Mouse (Mus musculus): ENCODE data around the gene Sirt1.
A peak's percentile ranks its signal among the peaks of the same experiment; 100 is the strongest.
"Not testable (repeated sequence)": the region's sequence is repeated elsewhere in the genome, so short reads cannot be mapped to it uniquely, and the experiment has no call there.

The Sirt1 gene

DNA sequence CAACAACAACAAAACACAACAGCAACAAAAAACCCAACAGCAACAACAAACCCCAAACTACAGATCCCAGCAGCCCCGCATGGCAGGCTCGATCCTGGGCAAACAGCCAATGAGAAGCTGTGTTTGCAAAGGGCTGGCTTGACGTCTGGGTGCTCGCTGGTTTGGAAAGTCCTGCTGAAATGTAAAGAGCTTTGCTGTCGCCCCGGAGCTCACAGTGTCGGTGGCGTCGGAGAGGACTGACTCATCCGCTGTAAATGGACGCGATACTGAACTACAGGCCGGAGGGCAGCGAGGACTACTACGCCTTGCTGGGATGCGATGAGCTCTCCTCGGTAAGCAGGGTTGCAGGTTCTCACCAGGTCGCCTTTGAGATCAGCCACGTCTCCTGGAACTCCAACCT lies 4.9 kb upstream of the Sirt1 start:
- DNase-seq = peak; percentile 91

DNA sequence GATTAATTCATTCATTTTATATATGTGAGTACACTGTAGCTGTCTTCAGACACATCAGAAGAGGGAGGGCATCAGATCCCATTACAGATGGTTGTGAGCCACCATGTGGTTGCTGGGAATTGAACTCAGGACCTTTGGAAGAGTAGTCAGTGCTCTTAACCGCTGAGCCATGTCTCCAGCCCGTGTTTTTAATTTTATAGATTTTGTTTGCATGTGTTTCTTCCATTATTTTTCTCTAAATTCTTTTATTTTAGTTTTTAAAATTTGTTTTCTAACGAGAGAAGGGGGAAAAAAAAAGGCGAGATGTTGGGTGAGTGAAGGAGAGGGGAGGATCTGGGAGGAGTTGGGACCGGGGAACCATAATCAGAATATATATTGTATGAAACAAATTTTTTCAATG lies 4.4 kb upstream of the Sirt1 start:
- DNase-seq = not testable (repeated sequence)

DNA sequence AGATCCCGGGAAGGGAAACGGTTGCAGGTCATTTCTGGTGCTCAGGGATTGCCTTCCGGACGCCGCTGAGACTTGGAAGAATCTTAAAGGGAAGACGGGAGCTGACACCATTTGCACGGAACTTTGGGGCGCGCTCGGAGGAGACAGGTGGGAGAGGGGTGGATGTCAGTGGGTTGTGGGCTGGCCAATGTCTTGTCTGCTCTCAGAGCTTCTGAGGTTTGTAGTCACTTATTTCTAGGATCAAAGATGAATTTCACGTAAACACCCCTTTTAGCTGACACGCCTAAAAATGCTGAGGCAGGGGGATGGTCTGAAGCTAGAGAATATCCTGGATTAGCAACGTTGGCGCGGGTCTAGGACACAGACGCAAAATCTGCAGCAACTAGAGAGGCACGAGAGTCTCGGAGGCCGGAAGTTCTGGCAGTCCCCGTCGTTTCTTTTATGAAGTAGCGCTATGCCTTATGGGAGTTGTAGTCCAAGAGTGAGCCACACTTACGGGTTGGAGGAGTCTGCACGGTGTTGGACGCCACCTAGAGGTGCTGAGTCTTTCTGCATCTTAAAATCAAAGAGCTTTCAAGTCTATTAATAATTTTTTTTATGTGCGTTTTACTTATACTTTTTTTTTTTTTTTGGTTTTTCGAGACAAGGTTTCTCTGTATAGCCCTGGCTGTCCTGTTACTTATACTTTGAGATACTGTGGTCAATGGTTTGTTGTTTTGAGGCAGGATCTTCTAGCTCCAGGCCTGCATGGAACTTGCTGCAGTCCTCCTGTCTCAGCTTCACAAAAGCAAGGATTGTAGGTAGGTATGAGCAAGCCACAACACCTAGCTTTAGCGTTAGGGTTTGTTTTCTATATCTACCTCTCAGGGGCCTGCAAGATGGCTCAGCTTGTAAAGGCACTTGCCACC lies 1.1 kb upstream of the Sirt1 start, which contains the start of gene Dnajc12:
TSS of gene Dnajc12 (plus strand) at position 72 of the 908 bp plus-strand sequence.
- peak; percentile 89 for DNase-seq

DNA sequence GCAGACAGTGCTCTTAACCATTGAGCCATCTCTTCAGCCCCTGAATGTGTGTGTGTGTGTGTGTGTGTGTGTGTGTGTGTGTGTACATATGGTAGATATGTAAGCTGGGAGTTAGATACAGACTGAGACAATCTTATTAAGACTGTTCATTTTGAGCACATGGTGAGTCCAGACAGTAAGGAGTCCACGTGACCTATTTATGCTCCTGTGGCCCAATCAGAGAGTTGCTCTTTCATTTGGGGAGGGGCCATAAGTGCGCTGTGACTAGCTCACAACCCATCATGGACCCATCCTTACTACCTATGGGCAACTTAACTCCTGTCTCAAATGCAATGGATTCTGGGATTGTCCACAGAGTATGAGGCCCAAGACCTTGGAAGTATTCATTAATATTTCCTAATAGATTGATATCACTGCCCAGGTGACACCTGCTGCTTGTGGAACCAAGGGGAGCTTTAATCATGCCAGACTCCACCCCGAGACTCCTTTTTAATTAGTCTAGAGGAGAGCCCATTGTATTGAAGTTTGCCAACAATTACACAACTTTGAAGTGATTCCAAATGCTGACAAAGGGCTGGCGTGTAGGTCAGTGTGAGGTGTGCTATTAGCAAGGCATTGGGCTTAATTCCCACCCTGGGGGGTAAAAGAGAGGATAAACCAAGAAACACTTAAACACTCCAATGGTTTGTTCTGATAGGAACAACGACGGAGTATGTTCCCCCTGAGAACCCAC lies 2.4 kb downstream of the Sirt1 start:
- DNase-seq = no peak

DNA sequence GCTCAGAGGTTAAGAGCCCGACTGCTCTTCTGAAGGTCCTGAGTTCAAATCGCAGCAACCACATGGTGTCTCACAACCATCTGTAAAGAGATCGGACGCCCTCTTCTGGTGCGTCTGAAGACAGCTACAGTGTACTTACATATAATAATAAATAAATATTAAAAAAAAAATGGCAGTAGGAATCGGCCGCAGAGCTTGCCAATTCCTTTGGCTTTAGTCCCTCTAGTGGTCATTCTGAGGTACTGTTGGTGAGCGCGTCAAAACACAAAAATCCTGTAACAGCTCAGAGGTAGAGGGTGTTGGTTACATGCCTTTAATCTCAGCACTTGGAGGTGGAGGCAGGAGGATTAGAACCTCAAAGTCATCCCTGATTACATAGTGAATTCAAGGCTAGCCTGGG lies 4.0 kb downstream of the Sirt1 start:
- DNase-seq = peak; percentile 66

DNA sequence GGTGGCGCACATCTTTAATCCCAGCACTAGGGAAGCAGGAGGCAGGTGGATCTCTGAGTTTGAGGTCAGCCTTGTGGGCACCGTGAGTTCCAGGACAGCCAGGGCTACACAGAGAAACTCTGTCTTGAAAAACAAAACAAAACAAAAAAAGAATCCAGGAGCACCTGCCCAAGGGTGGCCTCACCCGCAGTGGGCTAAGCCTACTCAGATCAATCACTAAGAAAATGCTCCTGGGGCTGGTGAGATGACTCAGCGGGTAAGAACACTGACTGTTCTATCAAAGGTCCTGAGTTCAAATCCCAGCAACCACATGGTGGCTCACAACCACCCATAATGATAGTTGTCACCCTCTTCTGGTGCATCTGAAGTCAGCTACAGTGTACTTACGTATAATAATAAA lies 5.2 kb downstream of the Sirt1 start:
- DNase-seq = no peak

DNA sequence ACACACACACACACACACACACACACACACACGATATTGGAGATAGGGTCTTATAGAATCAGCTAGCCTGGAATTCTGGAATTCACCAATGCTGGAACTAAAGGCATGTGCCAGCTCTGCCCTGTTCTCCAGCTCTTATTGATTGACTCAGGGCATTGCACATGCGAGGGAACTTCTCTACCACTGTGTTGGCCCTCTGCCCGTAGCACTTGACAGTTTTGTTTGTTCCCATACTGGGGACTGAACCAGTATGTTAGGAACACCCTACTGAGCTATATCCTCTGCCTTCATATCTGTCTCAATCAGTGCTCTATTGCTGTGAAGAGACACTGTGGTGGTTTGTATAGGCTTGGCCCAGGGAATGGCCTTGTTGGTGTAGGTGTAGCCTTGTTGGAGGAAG lies 13.5 kb downstream of the Sirt1 start:
- DNase-seq = no peak

DNA sequence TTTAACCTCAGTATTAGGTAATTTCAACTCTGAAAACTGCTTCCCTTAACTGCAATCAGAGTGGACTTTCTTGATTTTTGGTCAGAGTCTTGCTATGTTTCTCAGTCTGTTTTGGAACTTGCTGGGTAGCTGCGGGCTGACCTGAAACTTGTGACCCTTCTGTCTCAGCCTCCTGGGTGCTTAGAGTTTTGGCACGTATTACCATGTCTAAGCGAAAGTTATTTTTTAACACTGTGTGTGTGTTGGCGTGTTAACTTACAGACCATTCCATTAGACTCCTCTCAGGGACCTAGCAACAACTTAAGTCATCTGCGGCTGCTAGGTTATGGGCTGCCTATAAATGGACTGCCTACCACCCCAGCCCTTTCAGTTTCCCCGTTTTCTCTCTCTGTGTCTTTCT lies 14.1 kb downstream of the Sirt1 start:
- no peak for DNase-seq

DNA sequence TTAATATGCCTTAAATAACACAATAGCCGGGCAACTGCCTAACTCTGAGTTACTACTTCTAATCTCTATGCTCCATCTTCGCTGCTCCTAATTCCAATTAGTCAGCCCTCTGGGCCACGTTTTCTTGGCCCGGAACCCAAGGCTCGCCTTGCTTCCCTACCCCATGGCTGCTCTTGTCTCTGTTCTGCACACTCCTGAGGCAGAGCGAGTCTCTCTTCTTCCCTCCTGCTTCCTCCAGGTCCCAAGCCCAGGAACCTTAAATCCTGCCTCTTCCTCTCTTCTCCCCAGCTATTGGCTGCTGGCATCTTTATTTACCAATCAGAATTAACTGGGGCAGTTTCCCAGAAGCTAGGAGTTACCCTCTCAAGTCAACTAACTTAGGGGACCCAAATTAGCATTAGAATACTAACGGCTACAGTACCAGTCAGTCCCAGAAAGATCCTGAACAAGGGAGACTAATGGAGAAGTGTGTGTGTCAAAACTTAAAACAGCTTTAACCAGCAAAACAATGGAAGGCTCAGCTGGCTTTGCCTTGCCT lies 15.5 kb downstream of the Sirt1 start:
- no peak for DNase-seq

DNA sequence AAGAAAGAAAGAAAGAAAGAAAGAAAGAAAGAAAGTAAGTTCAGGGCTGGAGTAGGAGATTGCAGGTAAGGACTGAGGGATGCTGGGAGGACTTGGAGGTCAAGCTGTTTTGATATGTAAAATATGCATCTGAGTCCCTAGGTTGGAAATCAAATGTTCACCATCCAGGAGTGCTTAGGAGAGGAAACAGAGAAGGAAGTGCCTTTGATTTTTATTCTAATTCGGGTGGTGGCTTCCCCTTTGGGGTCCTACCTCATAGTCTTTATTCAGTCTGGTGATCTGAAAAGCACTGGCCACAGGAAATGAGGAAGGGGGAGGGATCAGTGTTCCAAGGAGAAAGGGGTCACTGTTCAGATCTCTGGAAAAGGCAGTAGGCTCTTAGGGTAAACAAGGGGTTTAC lies 21.0 kb downstream of the Sirt1 start:
- DNase-seq = no peak

DNA sequence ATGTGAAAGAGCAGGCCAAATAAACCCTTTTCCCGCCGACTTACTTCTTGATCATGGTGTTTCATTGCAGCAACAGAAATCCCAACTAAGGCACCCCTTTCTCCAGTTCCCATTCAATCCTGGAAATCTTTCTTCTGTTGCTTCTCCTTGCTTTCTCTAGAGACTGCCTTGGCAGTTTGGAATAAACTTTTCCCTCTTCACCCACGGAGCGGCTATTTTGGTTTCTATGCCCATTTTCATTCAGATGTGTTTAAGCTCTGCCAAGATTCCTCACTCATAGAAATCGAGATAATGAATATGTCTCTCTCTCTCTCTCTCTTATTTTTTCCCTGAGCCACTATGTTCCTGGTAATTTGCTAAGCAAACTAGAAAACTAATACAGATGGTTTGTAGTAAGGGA lies 29.4 kb downstream of the Sirt1 start:
- no peak for DNase-seq

DNA sequence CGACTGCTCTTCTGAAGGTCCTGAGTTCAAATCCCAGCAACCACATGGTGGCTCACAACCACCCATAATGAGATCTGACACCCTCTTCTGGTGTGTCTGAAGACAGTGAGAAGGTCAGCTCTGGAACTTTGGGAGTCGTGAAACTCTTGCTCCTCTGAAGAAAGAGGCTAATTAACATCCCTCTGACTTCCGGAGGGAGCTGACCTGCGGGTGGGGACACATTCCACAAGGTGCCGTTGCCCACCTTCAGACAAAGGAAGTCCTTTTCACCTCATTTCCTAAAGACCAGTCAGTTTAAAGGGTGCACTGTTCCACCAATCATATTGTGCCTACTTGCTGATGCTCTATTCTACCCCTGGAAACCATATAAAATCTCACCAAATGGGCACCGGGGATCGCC lies 30.4 kb downstream of the Sirt1 start:
- not testable (repeated sequence) for DNase-seq

DNA sequence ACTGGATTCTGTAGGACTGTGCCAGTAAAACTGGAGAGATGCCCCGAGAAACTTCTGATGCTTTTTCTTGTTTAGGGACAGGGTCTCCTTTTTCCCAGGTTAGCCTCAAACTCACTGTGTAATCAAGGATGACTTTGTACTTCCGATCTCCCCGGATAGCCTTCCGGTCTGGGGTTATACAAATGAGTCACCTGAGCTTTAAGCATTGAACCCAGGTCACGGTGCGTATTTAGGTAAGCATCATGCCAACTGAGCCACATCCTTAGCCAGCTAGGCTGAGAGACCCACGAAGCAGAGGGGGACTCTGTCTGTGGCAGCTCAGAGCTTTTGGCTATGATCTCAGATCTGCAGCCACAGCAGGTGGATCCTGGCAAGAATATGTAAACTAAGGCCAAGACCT lies 30.8 kb downstream of the Sirt1 start:
- no peak for DNase-seq

DNA sequence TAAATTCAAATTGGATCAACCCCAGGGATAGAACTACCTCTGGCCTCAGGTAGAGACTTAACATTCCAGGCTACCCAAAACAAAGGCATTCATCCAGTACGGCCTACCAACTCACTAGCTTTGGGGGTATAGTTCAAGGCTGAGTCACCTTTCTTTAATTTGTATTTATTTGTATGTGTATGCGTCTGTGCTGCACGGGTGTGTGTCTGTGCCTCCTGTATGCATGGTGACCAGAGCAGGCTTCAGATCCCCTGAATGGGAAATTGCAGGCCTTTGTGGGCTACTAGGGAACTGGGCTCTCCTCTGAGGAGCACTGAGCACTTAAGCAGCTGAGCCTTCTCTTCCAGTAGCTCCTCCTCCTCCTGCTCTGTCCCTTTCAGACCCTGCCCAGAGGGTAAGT lies 33.2 kb downstream of the Sirt1 start:
- DNase-seq = no peak

DNA sequence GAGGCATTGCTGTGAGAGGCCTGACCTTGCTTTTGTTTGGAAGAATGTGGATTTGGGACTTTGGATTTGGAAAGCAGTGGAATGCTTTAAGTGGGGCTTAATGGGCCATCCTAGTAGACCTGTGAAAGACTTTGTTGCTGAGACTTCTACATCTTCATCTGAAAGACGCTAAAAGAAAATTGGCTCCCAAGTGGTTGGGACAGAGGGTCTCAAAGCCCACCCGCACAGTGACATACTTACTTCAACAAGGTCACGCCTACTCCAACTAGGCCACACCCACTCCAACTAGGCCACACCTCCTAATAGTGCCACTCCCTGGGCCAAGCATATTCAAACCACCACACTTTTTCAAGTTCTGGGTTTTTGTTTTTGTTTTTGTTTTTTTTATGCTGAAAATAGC lies 36.8 kb downstream of the Sirt1 start:
- no peak for DNase-seq

DNA sequence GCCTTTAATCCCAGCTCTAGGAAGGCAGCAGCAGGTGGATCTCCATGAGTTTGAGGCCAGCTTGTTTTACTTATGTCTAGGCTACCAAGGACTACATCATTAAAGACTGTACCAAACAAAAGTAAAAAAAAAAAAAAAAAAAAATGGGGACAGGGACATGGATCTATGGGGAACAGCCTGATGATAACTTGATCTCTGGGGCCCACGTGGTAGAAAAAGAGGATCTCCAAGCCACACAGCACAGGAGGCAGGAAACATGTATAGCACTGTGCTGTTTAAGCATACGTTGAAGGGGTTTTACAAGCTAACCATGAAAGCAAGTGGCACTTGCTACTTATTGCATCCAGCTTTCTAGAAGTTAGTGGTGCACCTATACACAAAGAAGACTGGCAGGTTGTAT lies 40.2 kb downstream of the Sirt1 start:
- DNase-seq = no peak

DNA sequence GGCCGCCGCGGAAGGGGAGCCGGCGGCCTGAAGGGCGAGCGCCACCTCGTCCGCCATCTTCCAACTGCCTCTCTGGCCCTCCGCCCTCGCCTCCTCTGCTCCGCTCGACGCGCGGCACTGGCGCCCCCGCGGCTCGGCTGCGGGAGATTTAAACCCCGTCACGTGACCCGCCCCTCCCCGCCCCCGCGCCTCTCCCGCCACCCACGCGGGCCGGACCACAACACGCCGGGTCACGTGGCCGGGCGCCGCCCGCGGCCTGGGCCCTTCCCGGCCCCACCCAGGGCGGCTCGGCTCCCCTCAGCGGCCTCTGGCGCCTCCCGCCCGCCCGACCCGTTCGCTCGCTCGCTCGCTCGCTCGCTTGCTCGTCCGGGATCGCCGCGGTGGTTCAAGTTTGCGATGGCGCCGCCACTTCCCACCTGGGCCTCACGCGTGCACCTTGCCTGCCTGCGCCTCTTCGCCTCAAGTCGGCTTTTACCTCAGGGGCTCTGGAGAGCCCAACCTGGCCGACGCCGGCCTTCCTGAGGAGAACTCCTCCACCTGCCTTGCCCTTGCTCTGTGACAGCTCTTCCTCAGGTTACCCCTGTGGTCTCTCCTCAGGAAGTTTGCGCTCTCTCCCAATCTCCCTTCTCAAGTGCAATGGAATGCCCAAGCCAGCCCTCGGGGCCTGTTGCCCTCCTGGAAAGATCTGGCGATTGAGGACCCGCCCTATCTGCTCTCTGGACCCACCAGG lies 42.4 kb downstream of the Sirt1 start:
- peak; percentile 96 for DNase-seq

DNA sequence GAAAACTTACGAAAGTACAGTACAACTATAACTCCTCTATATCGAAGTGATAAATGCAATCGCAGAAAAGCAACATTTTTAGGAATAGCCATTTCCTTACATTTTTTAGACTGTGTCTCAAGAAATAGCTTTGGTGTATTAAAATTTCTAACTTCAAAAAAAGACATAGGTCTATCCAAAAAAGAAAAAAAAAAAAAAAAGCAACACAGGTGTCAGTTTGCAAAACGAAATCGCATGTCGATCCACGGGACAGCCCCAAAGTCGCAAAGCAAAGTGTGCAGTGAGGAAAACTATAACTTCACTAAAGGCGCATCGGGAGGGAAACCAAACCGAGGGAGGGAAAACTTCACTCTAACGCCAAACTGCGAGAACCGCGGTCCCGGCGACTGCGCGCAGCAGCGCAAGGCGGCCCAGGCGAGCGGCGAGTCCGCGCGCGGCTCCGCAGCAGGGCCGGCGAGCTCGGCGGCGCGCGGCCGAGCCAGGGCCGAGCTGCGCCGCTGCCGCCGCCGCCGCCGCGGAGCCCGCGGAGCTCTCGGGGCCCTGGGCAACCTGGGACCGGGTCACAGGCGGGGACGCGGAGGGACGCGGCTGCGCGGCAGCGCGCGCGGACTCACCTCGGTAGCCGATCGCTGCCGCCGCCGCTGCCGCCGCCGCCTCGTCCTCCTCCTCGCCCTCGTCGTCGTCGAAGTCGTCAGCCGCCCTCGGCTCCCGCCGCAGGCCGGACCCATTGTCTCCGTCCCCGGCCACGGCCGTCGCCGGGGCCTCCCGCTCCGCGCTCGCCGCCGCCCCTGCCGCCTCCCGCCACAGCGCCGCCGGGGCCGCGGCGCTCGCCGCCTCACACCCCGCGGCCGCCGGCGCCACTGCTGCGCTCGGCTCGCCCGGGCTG lies 43.3 kb downstream of the Sirt1 start:
- DNase-seq = peak; percentile 78

DNA sequence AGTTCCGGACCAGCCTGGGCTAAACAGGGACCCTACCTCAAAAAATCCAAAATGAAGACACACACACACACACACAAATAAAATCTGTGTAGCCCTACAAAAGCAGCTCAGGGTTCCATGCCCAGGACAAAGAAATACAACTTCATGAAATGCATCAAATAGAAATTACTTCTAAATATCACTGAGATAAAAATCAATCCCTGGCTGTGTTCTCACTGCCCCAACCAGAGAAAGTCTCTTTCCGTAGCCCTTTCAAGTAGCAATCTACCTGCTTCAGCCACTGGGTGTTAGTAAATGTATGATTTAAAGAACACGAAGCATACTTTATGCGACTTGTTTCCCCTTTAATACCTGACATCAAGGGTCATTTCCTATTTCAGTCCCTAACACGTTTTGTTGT lies 44.2 kb downstream of the Sirt1 start:
- DNase-seq = no peak

DNA sequence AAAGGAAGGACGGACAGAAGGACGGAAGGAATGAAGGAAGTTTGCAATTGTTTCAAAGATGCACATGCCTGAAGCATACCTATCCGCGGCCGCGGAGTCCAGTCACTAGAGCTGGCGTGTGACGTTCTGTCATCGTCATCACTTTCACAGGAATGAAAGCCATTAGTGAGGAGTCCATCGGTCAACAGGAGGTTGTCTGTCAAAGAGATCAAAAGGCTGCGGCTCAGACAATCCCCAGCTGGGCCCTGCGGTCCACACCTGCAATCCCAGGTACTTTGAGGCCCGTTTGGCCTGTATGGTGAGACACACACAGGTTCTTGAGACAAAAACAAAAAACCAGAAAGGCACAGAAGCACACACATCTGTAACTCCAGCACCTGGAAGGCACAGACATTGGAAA lies 44.6 kb downstream of the Sirt1 start:
- DNase-seq = peak; percentile 9

DNA sequence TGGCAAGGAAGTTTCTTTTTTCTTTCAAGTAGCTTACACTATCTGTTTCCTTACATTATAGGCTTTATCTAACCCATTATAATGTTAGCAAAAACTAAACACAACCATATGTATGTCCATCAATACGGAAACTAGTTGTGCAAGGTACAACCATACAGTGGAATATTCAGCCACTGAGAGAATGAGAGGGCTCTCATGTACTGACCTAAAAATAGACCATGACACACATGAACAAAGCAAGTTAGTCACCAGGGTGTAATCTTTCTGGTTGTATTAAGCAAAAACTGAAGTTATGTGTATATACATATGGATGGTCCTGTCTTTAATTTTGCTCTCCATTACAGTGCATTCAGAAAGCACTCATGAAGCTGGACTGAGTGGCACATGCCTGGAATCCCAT lies 54.4 kb downstream of the Sirt1 start:
- no peak for DNase-seq

DNA sequence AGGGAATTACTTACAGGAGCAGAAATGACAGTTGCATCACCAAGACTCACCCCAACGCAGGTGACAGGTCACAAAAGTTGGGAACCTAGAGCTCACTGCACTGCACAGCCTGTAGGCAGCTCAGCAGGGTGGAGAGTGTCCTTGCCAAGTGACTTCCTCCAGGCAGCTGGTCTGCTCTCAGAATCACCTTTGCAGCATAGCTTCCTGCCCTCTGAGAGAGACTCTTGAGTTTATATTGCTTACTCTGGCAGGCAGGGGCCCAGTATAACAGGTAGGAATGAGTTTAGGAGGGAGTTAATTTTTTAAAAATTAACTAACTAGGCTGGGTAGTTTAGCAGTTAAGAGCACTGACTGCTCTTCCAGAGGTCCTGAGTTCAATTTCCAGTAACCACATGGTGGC lies 67.8 kb downstream of the Sirt1 start:
- peak; percentile 8 for DNase-seq

Measured in kidney, postnatal 10 days (tissue).